Mouse (Mus musculus): Measurements from ENCODE around the gene Tex48. TPM values are rescaled to one million over a fixed set of nuclear protein-coding genes. Genes with fewer than 3 reads are reported as not detected.

Tex48 gene
- polyA plus RNA-seq, 1 experiment from 2014 or later: not detected

GRCm38 (mm10) chr4:63585216-63585615 is 37.0 kb downstream of the Tex48 start:
- no peaks in the 10 kb centered on the region for H3K4me1 ChIP-seq (ENCODE audit: control insufficient read depth, insufficient read depth, low read length)
- no peaks in the 10 kb centered on the region for H3K9me3 ChIP-seq (ENCODE audit: control insufficient read depth, low read length)
- 89% methylated on average over 10 of the region's 10 CpGs for WGBS
- H3K36me3 ChIP-seq (ENCODE audit: control insufficient read depth, insufficient read depth, low read length): no peaks in the 10 kb centered on the region
- no peak overlapping the region for H3K4me2 ChIP-seq (ENCODE audit: low read depth, low read length)
- H3K9ac ChIP-seq (ENCODE audit: low read depth, low read length): no peak overlapping the region
- ATAC-seq: no peak
- H3K27ac ChIP-seq (ENCODE audit: low read length): no peak overlapping the region
- H3K4me3 ChIP-seq (ENCODE audit: low read length): no peak overlapping the region
- H3K27me3 ChIP-seq (replicated peaks; ENCODE audit: control insufficient read depth, insufficient read depth, low read length): no peaks in the 10 kb centered on the region

GRCm38 (mm10) chr4:63582580-63582979 is 39.6 kb downstream of the Tex48 start:
- H3K27ac ChIP-seq (ENCODE audit: low read length): no peak overlapping the region
- no peaks in the 10 kb centered on the region for H3K4me1 ChIP-seq (ENCODE audit: control insufficient read depth, insufficient read depth, low read length)
- no peak overlapping the region for H3K9ac ChIP-seq (ENCODE audit: low read depth, low read length)
- no peak for ATAC-seq
- whole genome bisulfite sequencing: 79% methylated on average over 5 of the region's 5 CpGs
- H3K4me2 ChIP-seq (ENCODE audit: low read depth, low read length): no peak overlapping the region
- no peaks in the 10 kb centered on the region for H3K27me3 ChIP-seq (replicated peaks; ENCODE audit: control insufficient read depth, insufficient read depth, low read length)
- no peaks in the 10 kb centered on the region for H3K9me3 ChIP-seq (ENCODE audit: control insufficient read depth, low read length)
- no peak overlapping the region for H3K4me3 ChIP-seq (ENCODE audit: low read length)
- H3K36me3 ChIP-seq (ENCODE audit: control insufficient read depth, insufficient read depth, low read length): no peaks in the 10 kb centered on the region

- Histone ChIP-seq H3K4me3 (ENCODE audit: low read length) (no peak overlapping the region), H3K9me3 (ENCODE audit: control insufficient read depth, low read length) (no peaks in the 10 kb centered on the region), H3K9ac (ENCODE audit: low read depth, low read length) (no peak overlapping the region), H3K4me2 (ENCODE audit: low read depth, low read length) (no peak overlapping the region), H3K27ac (ENCODE audit: low read length) (no peak overlapping the region), H3K36me3 (ENCODE audit: control insufficient read depth, insufficient read depth, low read length) (no peaks in the 10 kb centered on the region), H3K4me1 (ENCODE audit: control insufficient read depth, insufficient read depth, low read length) (no peaks in the 10 kb centered on the region), H3K27me3 (replicated peaks; ENCODE audit: control insufficient read depth, insufficient read depth, low read length) (no peaks in the 10 kb centered on the region)
- no peak for ATAC-seq
- 52% methylated on average over 6 of the region's 6 CpGs for WGBS
These were observed 42.1 kb downstream of the Tex48 start for GRCm38 (mm10) chr4:63580078-63580477.

GRCm38 (mm10) chr4:63579649-63580048 is 42.6 kb downstream of the Tex48 start:
- Histone ChIP-seq H3K27me3 (replicated peaks; ENCODE audit: control insufficient read depth, insufficient read depth, low read length) (no peaks in the 10 kb centered on the region), H3K9ac (ENCODE audit: low read depth, low read length) (no peak overlapping the region), H3K27ac (ENCODE audit: low read length) (no peak overlapping the region), H3K4me1 (ENCODE audit: control insufficient read depth, insufficient read depth, low read length) (no peaks in the 10 kb centered on the region), H3K4me3 (ENCODE audit: low read length) (no peak overlapping the region), H3K4me2 (ENCODE audit: low read depth, low read length) (no peak overlapping the region), H3K36me3 (ENCODE audit: control insufficient read depth, insufficient read depth, low read length) (no peaks in the 10 kb centered on the region), H3K9me3 (ENCODE audit: control insufficient read depth, low read length) (no peaks in the 10 kb centered on the region)
- 86% methylated on average over 14 of the region's 14 CpGs for WGBS
- no peak for ATAC-seq

- no peaks in the 10 kb centered on the region for H3K36me3 ChIP-seq (ENCODE audit: control insufficient read depth, insufficient read depth, low read length)
- WGBS: 94% methylated on average over 5 of the region's 5 CpGs
- no peaks in the 10 kb centered on the region for H3K9me3 ChIP-seq (ENCODE audit: control insufficient read depth, low read length)
- H3K9ac ChIP-seq (ENCODE audit: low read depth, low read length): no peak overlapping the region
- no peaks in the 10 kb centered on the region for H3K27me3 ChIP-seq (replicated peaks; ENCODE audit: control insufficient read depth, insufficient read depth, low read length)
- H3K27ac ChIP-seq (ENCODE audit: low read length): no peak overlapping the region
- H3K4me3 ChIP-seq (ENCODE audit: low read length): no peak overlapping the region
- H3K4me1 ChIP-seq (ENCODE audit: control insufficient read depth, insufficient read depth, low read length): no peaks in the 10 kb centered on the region
- no peak for ATAC-seq
- no peak overlapping the region for H3K4me2 ChIP-seq (ENCODE audit: low read depth, low read length)
These were observed 49.6 kb downstream of the Tex48 start for GRCm38 (mm10) chr4:63572621-63573020.

- no peaks in the 10 kb centered on the region for H3K4me1 ChIP-seq (ENCODE audit: control insufficient read depth, insufficient read depth, low read length)
- no peak overlapping the region for H3K4me3 ChIP-seq (ENCODE audit: low read length)
- WGBS: 43% methylated on average over 7 of the region's 7 CpGs
- H3K9ac ChIP-seq (ENCODE audit: low read depth, low read length): no peak overlapping the region
- H3K27me3 ChIP-seq (replicated peaks; ENCODE audit: control insufficient read depth, insufficient read depth, low read length): no peaks in the 10 kb centered on the region
- H3K4me2 ChIP-seq (ENCODE audit: low read depth, low read length): no peak overlapping the region
- no peaks in the 10 kb centered on the region for H3K9me3 ChIP-seq (ENCODE audit: control insufficient read depth, low read length)
- 0 out of 2 replicates have a peak, but pooled peaks cover 3% of the 10 kb centered on the region for H3K36me3 ChIP-seq (ENCODE audit: control insufficient read depth, insufficient read depth, low read length)
- ATAC-seq: no peak
- no peak overlapping the region for H3K27ac ChIP-seq (ENCODE audit: low read length)
These were observed 51.9 kb downstream of the Tex48 start for GRCm38 (mm10) chr4:63570208-63570781.

- no peak for ATAC-seq
- Histone ChIP-seq H3K9ac (ENCODE audit: low read depth, low read length) (no peak overlapping the region), H3K36me3 (ENCODE audit: control insufficient read depth, insufficient read depth, low read length) (0 out of 2 replicates have a peak, but pooled peaks cover 3% of the 10 kb centered on the region), H3K4me1 (ENCODE audit: control insufficient read depth, insufficient read depth, low read length) (no peaks in the 10 kb centered on the region), H3K4me2 (ENCODE audit: low read depth, low read length) (no peak overlapping the region), H3K27me3 (replicated peaks; ENCODE audit: control insufficient read depth, insufficient read depth, low read length) (no peaks in the 10 kb centered on the region), H3K4me3 (ENCODE audit: low read length) (no peak overlapping the region), H3K27ac (ENCODE audit: low read length) (no peak overlapping the region), H3K9me3 (ENCODE audit: control insufficient read depth, low read length) (no peaks in the 10 kb centered on the region)
- WGBS: 83% methylated on average over 8 of the region's 8 CpGs
These were observed 52.9 kb downstream of the Tex48 start for GRCm38 (mm10) chr4:63569322-63569721.

GRCm38 (mm10) chr4:63567712-63568390 is 54.4 kb downstream of the Tex48 start:
- Histone ChIP-seq H3K9me3 (ENCODE audit: control insufficient read depth, low read length) (no peaks in the 10 kb centered on the region), H3K9ac (ENCODE audit: low read depth, low read length) (no peak overlapping the region), H3K27me3 (replicated peaks; ENCODE audit: control insufficient read depth, insufficient read depth, low read length) (no peaks in the 10 kb centered on the region), H3K4me1 (ENCODE audit: control insufficient read depth, insufficient read depth, low read length) (no peaks in the 10 kb centered on the region), H3K4me2 (ENCODE audit: low read depth, low read length) (no peak overlapping the region), H3K27ac (ENCODE audit: low read length) (no peak overlapping the region), H3K36me3 (ENCODE audit: control insufficient read depth, insufficient read depth, low read length) (0 out of 2 replicates have a peak, but pooled peaks cover 3% of the 10 kb centered on the region), H3K4me3 (ENCODE audit: low read length) (no peak overlapping the region)
- no peak for ATAC-seq
- WGBS: 93% methylated on average over 9 of the region's 10 CpGs

GRCm38 (mm10) chr4:63562742-63563141 is 59.5 kb downstream of the Tex48 start:
- Histone ChIP-seq H3K27me3 (replicated peaks; ENCODE audit: control insufficient read depth, insufficient read depth, low read length) (no peaks in the 10 kb centered on the region), H3K9ac (ENCODE audit: low read depth, low read length) (no peak overlapping the region), H3K36me3 (ENCODE audit: control insufficient read depth, insufficient read depth, low read length) (0 out of 2 replicates have a peak, but pooled peaks cover 3% of the 10 kb centered on the region), H3K9me3 (ENCODE audit: control insufficient read depth, low read length) (no peaks in the 10 kb centered on the region), H3K27ac (ENCODE audit: low read length) (peak overlapping the region; percentile 88), H3K4me2 (ENCODE audit: low read depth, low read length) (no peak overlapping the region), H3K4me3 (ENCODE audit: low read length) (no peak overlapping the region), H3K4me1 (ENCODE audit: control insufficient read depth, insufficient read depth, low read length) (peaks cover 36% of the 10 kb centered on the region)
- no peak for ATAC-seq
- WGBS: 92% methylated on average over 4 of the region's 4 CpGs

Data from intestine, embryonic 16.5 days (tissue).